Mouse (Mus musculus): ENCODE measurements around the gene P2ry10.

GRCm38 (mm10) chrX:107143184-107143583 is 54.9 kb downstream of the P2ry10 start:
- TF ChIP-seq CTCF (conservative IDR thresholded peaks at IDR 0.05; ENCODE audit: low read length) (no peak), NANOG (IDR thresholded peaks at IDR 0.05; ENCODE audit: borderline replicate concordance, low read length) (no peak)
